Mouse (Mus musculus) CD4-positive, CD25-positive, alpha-beta regulatory T cell, adult 2 months (primary cell): Measurements from ENCODE around the gene Kirrel2.

Experiments used
- DNase-seq: peaks from one replicate; pipeline ENCODE4 v3.0.0-alpha.2; 2012; ENCODE audit warnings: low read depth, low spot score

The Kirrel2 gene

DNA sequence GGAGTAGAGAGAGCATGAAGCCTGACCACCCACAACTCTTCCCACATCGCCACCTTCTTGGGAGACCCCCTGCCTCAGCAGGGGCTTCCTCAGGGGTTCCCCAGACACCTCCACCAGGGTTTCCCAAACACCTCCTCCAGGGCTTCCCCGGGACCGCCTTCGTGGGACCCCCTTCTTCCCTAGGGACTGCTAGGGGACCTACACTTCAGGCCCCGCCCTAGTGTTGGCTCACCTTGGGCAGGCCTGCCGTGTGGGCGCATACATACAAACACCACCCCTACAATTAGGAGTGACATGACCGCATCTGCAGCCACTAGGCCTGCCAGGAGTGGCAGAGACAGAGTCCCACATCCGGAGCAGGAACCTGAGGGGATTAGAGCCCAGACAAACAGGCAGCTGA is 39.6 kb downstream of the Kirrel2 start:
- peak; percentile 68 for DNase-seq

DNA sequence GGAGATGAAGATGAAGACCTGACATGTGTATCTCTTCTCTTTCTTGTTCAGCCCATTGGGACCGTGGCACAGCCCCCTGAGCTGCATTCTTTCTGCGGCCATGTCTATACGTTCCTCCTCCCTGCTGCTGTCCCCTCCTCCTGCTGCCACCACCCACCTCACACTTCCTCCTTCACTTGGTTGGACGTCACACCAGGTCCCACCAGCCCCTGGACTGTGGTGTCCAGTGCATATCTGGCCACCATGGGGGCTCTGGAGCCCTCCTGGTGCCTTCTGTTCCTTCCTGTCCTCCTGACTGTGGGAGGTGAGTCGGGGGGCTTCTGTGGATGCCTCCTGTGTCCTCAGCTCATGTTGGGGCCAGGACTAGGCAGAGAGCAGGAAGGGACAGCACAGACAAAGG is 43.9 kb downstream of the Kirrel2 start, which contains the start of gene Tyrobp:
TSS of gene Tyrobp (plus strand) at position 165 of the 400 bp plus-strand sequence.
- no peak for DNase-seq

DNA sequence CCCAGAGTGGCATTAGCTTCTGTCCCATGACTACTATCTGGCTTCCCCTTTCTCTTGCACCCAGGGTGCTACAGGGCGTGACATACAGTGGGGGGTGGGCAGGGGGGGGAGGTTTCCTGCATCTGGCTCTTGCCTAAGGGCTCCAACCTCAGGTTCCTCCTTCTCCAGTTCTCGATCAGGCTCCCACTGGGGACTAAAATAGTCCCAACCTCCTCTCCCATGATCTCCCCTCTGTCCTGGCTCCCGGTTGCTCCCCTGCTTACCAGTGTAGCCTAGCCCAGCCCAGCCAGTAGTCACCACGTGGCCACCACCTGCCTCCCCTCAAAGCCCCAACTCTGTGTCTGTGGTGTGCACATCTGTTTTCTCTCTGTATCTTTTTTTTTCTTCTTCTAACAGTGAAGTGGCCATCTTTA is 44.7 kb downstream of the Kirrel2 start:
- no peak for DNase-seq

DNA sequence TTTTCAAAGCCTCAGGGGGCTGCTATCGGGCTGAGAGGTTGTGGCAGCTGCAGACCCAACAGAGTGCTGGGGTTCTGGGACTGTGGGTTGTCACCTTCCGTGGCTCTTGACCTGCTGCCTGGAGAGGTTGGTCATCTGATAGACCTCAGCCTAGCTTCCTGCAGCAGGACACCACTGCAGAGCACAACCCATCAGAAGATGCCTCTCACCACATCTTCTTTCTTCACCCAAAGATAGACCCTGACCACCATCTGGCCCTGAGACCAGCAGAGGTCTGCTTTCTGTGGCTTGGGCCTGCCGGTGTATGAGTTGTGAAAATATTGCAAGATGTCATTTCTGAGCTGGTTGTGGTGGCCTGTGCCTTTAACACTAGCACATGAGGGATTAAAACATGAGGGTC is 46.5 kb downstream of the Kirrel2 start:
- DNase-seq: no peak

DNA sequence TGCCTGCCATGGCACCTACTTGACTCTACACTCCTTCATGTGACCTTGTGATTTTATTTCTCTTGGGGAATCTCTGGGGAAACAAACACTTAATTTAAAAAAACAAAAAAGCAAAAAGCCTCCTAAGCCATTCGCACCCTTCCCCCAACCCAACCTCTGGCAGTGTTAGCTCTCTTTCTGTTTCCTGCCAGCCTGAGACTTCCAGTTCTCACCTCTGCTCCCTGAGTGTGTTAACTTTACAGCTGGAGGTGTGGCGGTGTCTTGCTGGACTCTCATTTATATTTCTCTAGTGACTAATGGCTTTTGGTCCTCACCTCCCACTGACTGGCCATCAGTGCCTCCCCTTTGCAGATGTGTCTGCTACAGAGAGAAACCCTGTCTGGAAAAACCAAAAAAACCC is 47.7 kb downstream of the Kirrel2 start:
- DNase-seq: peak; percentile 45

DNA sequence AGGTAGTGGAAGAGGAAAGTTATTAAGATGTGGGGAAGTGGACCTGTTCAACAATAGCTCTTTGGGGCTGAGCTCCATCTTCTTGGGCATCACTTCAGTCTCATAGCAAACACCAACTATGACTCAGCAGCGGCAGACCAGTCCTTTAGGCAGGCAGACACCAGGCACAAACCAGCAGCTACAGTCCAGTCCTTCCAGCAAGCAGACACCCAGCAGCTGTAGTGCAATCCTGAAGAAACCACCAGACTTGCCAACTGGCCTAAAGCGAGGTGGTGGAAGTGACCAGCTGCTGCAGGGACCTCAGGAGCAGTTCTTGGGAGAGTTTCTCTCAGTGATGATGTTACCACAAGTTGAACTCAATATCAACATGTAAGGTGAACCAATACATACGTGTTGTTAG is 48.9 kb downstream of the Kirrel2 start:
- DNase-seq: no peak

DNA sequence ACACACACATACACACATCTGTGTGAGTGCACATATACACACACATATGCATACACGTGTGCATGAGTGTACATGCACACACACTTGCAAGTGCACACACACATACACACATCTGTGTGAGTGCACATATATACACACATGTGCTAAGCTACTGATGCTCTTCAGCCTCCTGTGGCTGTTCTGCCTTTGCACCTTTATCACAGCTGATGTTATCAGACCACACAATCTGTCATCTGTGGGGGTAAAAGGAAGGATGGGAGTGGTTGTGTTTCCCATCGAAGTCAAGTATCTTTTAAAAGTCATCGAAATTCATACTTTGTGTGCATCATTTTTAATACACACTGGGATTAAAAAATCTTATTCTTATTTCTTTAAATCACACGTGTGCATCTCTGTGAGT is 55.1 kb downstream of the Kirrel2 start:
- peak; percentile 57 for DNase-seq

DNA sequence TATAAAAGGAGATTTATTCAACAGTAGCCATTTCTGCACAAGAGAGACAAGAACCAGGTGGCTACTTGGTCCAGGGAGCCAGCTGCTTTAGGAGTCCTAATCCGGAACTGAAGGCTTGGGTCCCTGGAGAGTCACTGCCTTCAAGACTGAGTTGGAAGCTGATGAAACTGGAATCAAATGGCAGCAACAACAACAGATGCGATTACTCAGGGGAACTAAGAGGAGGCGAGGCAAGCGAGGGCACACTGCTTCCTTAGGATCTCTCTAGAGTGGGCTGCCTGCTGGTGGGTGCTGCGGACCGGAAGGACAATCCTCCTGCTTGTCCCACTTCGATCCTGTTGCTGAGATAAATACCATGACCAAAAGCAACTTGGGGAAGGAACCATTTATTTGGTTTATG is 57.8 kb downstream of the Kirrel2 start:
- DNase-seq: no peak
